Mouse (Mus musculus) spleen, postnatal 14 days (tissue): ENCODE measurements around the gene Slc44a2.

ENCODE experiments used
- DNase-seq, 2 experiments: peaks; one replicate each; pipeline ENCODE4 v3.0.0; 2021 to 2022; ENCODE audit warnings: low spot score in 2 of 2

Gene Slc44a2

GRCm38 (mm10) chr9:21379195-21379594, 58.7 kb downstream of the Slc44a2 start:
- no peak for DNase-seq

GRCm38 (mm10) chr9:21380868-21381267, 60.4 kb downstream of the Slc44a2 start:
- no peak for DNase-seq

- no peak for DNase-seq
Observed at GRCm38 (mm10) chr9:21383966-21384365, 63.5 kb downstream of the Slc44a2 start.

GRCm38 (mm10) chr9:21392646-21393175, 72.2 kb downstream of the Slc44a2 start:
- DNase-seq: no peak

GRCm38 (mm10) chr9:21395692-21396091, 75.2 kb downstream of the Slc44a2 start:
- DNase-seq: no peak

GRCm38 (mm10) chr9:21397170-21397569, 76.7 kb downstream of the Slc44a2 start:
- no peak for DNase-seq

- no peak for DNase-seq
Observed at GRCm38 (mm10) chr9:21401042-21401441, 80.5 kb downstream of the Slc44a2 start.

GRCm38 (mm10) chr9:21402764-21403253, 82.3 kb downstream of the Slc44a2 start:
- DNase-seq: no peak

GRCm38 (mm10) chr9:21403745-21404144, 83.2 kb downstream of the Slc44a2 start:
- DNase-seq: no peak
